Mouse (Mus musculus): ENCODE measurements around the gene Fbxo40.

GRCm38 (mm10) chr16:36949614-36950336, 40.5 kb downstream of the Fbxo40 start:
- TF ChIP-seq POLR2A (IDR thresholded peaks at IDR 0.05; ENCODE audit: borderline replicate concordance, low read depth, low read length) = no peak
- TF ChIP-seq CTCF (IDR thresholded peaks at IDR 0.05; ENCODE audit: low read depth, low read length) = no peak

All from bone marrow macrophage, adult 2 months (primary cell).